Mouse (Mus musculus) ES-Bruce4 (cell line): ENCODE results near the gene Ntm. TPM values are rescaled to one million over a fixed set of nuclear protein-coding genes. Genes with fewer than 3 reads are reported as not detected.

Experiments used
- H3K27ac ChIP-seq: 2 replicates; pipeline ENCODE4 v1.5.1; 2012; ENCODE audit warnings: low read length, inconsistent platforms; ENCODE audit not compliant: insufficient read depth
- H3K27me3 ChIP-seq: 2 replicates; pipeline ENCODE4 v1.6.1; 2012; ENCODE audit warnings: mild to moderate bottlenecking, low read length, inconsistent platforms; ENCODE audit not compliant: control insufficient read depth, poor library complexity, insufficient read depth, severe bottlenecking
- H3K36me3 ChIP-seq: 2 replicates; pipeline ENCODE4 v1.6.1; 2012; ENCODE audit warnings: inconsistent platforms, mild to moderate bottlenecking, low read length, moderate library complexity; ENCODE audit not compliant: control insufficient read depth, poor library complexity, insufficient read depth, severe bottlenecking
- H3K4me1 ChIP-seq: one replicate; pipeline ENCODE4 v1.8.1; 2011; ENCODE audit warnings: low read length; ENCODE audit not compliant: control insufficient read depth, insufficient read depth
- H3K4me3 ChIP-seq: 2 replicates; pipeline ENCODE4 v1.5.1; 2011; ENCODE audit warnings: low read depth, mild to moderate bottlenecking, low read length
- H3K9ac ChIP-seq: 2 replicates; pipeline ENCODE4 v1.6.1; 2012; ENCODE audit warnings: low read depth, mild to moderate bottlenecking, inconsistent platforms; ENCODE audit not compliant: poor library complexity, severe bottlenecking
- H3K9me3 ChIP-seq: replicated peaks from 2 replicates; pipeline ENCODE4 v1.6.1; 2012; ENCODE audit warnings: mild to moderate bottlenecking, low read length, inconsistent platforms; ENCODE audit not compliant: control insufficient read depth, poor library complexity, insufficient read depth, severe bottlenecking
- CTCF ChIP-seq: IDR thresholded peaks from one replicate; pipeline ENCODE4 v1.8.1; 2011; ENCODE audit warnings: low read depth, low read length
- EP300 ChIP-seq: IDR thresholded peaks from 2 replicates; pipeline ENCODE4 v1.6.1; 2011; ENCODE audit warnings: low read depth, low read length; ENCODE audit not compliant: insufficient read depth
- POLR2A ChIP-seq: IDR thresholded peaks from one replicate; pipeline ENCODE4 v1.8.1; 2011; ENCODE audit warnings: low read length; ENCODE audit not compliant: insufficient read depth
- polyA plus RNA-seq: library from polyadenylated mRNA; stranded (reverse); fragments of >200 nt; gene quantifications from 2 replicates; pipeline ENCODE4 v1.2.4, GENCODE M21; 2011; ENCODE audit warnings: low read depth; ENCODE audit not compliant: missing spikeins, insufficient read depth, insufficient read length

Gene Ntm
- polyA plus RNA-seq, 1 experiment: 0.82 TPM

- Histone ChIP-seq H3K36me3 (no peaks in the 10 kb centered on the region), H3K9ac (no peak overlapping the region), H3K27me3 (no peaks in the 10 kb centered on the region), H3K27ac (no peak overlapping the region), H3K9me3 (no peaks in the 10 kb centered on the region), H3K4me1 (no peaks in the 10 kb centered on the region), H3K4me3 (no peak overlapping the region)
- TF ChIP-seq EP300 (no peak), POLR2A (no peak), CTCF (no peak)
Measured at GRCm38 (mm10) chr9:29268583-29269276, 694.2 kb downstream of the Ntm start.

GRCm38 (mm10) chr9:29267663-29268062 is 695.3 kb downstream of the Ntm start:
- Histone ChIP-seq H3K27ac (no peak overlapping the region), H3K4me1 (no peaks in the 10 kb centered on the region), H3K9me3 (no peaks in the 10 kb centered on the region), H3K36me3 (no peaks in the 10 kb centered on the region), H3K4me3 (no peak overlapping the region), H3K27me3 (no peaks in the 10 kb centered on the region), H3K9ac (no peak overlapping the region)
- no peak for TF ChIP-seq CTCF
- no peak for TF ChIP-seq EP300
- TF ChIP-seq POLR2A: no peak

- no peaks in the 10 kb centered on the region for H3K4me1 ChIP-seq
- no peak for TF ChIP-seq POLR2A
- no peak for TF ChIP-seq CTCF
- TF ChIP-seq EP300: no peak
- no peak overlapping the region for H3K9ac ChIP-seq
- no peak overlapping the region for H3K27ac ChIP-seq
- no peaks in the 10 kb centered on the region for H3K27me3 ChIP-seq
- H3K4me3 ChIP-seq: no peak overlapping the region
- no peaks in the 10 kb centered on the region for H3K36me3 ChIP-seq
- H3K9me3 ChIP-seq: no peaks in the 10 kb centered on the region
Measured at GRCm38 (mm10) chr9:29265177-29265576, 697.8 kb downstream of the Ntm start.

GRCm38 (mm10) chr9:29262836-29263235 is 700.1 kb downstream of the Ntm start:
- TF ChIP-seq POLR2A: no peak
- no peak for TF ChIP-seq EP300
- TF ChIP-seq CTCF: no peak
- no peak overlapping the region for H3K9ac ChIP-seq
- H3K9me3 ChIP-seq: no peaks in the 10 kb centered on the region
- no peak overlapping the region for H3K27ac ChIP-seq
- H3K36me3 ChIP-seq: no peaks in the 10 kb centered on the region
- H3K4me1 ChIP-seq: no peaks in the 10 kb centered on the region
- no peaks in the 10 kb centered on the region for H3K27me3 ChIP-seq
- no peak overlapping the region for H3K4me3 ChIP-seq

- no peaks in the 10 kb centered on the region for H3K9me3 ChIP-seq
- no peaks in the 10 kb centered on the region for H3K27me3 ChIP-seq
- H3K4me3 ChIP-seq: no peak overlapping the region
- no peaks in the 10 kb centered on the region for H3K36me3 ChIP-seq
- no peak overlapping the region for H3K27ac ChIP-seq
- no peak overlapping the region for H3K9ac ChIP-seq
- TF ChIP-seq CTCF (no peak), EP300 (no peak), POLR2A (no peak)
- H3K4me1 ChIP-seq: no peaks in the 10 kb centered on the region
Measured at GRCm38 (mm10) chr9:29252866-29253265, 710.1 kb downstream of the Ntm start.

- Histone ChIP-seq H3K9me3 (no peaks in the 10 kb centered on the region), H3K27me3 (no peaks in the 10 kb centered on the region), H3K36me3 (no peaks in the 10 kb centered on the region), H3K9ac (no peak overlapping the region), H3K4me1 (no peaks in the 10 kb centered on the region), H3K4me3 (no peak overlapping the region), H3K27ac (no peak overlapping the region)
- TF ChIP-seq EP300: no peak
- no peak for TF ChIP-seq POLR2A
- TF ChIP-seq CTCF: no peak
Measured at GRCm38 (mm10) chr9:29250813-29251212, 712.1 kb downstream of the Ntm start.
